Mouse (Mus musculus): Measurements from ENCODE around the gene B430218F22Rik. TPM values are rescaled to one million over a fixed set of nuclear protein-coding genes. Genes with fewer than 3 reads are reported as not detected.

Gene B430218F22Rik
- 0.44 and 2.3 TPM in 2 replicates for total RNA-seq (2014; rRNA removed)
- 1.4 and 2.9 TPM in 2 replicates for polyA plus RNA-seq (2015; fragmentation: Nextera tagmentation; extraction: Ambion mirVana)

GRCm38 (mm10) chr13:118386511-118387447, at the start of gene B430218F22Rik, which contains the start of gene Mrps30:
B430218F22Rik (plus strand) TSS chr13:118386630.
Mrps30 (minus strand) TSS chr13:118387252.
- ATAC-seq (ENCODE audit: low FRiP score) (peak; percentile 98), DNase-seq (ENCODE audit: low spot score) (peak; percentile 98)
- Histone ChIP-seq H3K9me3 (ENCODE audit: low read length) (no peaks in the 10 kb centered on the region), H3K36me3 (ENCODE audit: insufficient read depth, low read length) (peaks cover 16% of the 10 kb centered on the region), H3K4me1 (ENCODE audit: insufficient read depth, low read length) (peaks cover 4% of the 10 kb centered on the region; the same call in 1 of the 2 replicates), H3K27me3 (ENCODE audit: insufficient read depth, low read length) (no peaks in the 10 kb centered on the region), H3K27ac (ENCODE audit: low read depth, low read length) (peak within 1 kb of the TSS; percentile 78), H3K9ac (replicated peaks; ENCODE audit: low read length, poor library complexity, severe bottlenecking) (peak within 1 kb of the TSS; percentile 82), H3K4me3 (ENCODE audit: low read depth, low read length) (peak within 1 kb of the TSS; percentile 92), H3K4me2 (ENCODE audit: low read depth, low read length, poor library complexity, severe bottlenecking) (peak within 1 kb of the TSS; percentile 82)
- TF ChIP-seq CTCF (IDR thresholded peaks at IDR 0.05): no peak
- under 1% methylated on average over 90 of the region's 93 CpGs for WGBS

DNA sequence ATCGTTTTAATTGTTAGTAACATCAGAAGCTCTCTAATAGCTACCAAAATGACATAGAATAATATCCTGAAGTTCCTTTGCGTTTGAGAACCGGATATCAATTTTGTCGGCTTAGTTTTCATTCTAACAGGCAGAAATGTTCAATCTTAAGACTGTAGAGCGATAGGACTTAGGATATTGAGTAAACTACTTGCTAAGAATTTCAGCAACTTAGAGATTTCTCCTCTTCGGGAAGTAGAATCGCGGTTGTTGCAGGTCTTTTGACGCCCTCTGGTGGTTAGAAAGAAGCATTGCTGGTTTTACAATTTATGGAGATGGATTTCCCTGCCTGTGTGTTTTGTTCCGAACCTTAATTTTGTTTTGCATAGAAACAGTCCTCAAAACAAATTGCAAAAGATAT, 36.2 kb upstream of the B430218F22Rik start:
- no peaks in the 10 kb centered on the region for H3K27me3 ChIP-seq (ENCODE audit: insufficient read depth, low read length)
- H3K9ac ChIP-seq (replicated peaks; ENCODE audit: low read length, poor library complexity, severe bottlenecking): no peak overlapping the region
- H3K27ac ChIP-seq (ENCODE audit: low read depth, low read length): no peak overlapping the region
- peak; percentile 93 for TF ChIP-seq CTCF (IDR thresholded peaks at IDR 0.05)
- H3K4me2 ChIP-seq (ENCODE audit: low read depth, low read length, poor library complexity, severe bottlenecking): no peak overlapping the region
- H3K36me3 ChIP-seq (ENCODE audit: insufficient read depth, low read length): no peaks in the 10 kb centered on the region
- H3K9me3 ChIP-seq (ENCODE audit: low read length): no peaks in the 10 kb centered on the region
- no peak overlapping the region for H3K4me3 ChIP-seq (ENCODE audit: low read depth, low read length)
- ATAC-seq (ENCODE audit: low FRiP score) (no peak), DNase-seq (ENCODE audit: low spot score) (peak; percentile 75)
- no peaks in the 10 kb centered on the region for H3K4me1 ChIP-seq (ENCODE audit: insufficient read depth, low read length)
- WGBS: 23% methylated on average over 10 of the region's 10 CpGs

GRCm38 (mm10) chr13:118350870-118351269, 35.6 kb upstream of the B430218F22Rik start:
- H3K9me3 ChIP-seq (ENCODE audit: low read length): no peaks in the 10 kb centered on the region
- H3K27me3 ChIP-seq (ENCODE audit: insufficient read depth, low read length): no peaks in the 10 kb centered on the region
- no peak overlapping the region for H3K4me2 ChIP-seq (ENCODE audit: low read depth, low read length, poor library complexity, severe bottlenecking)
- no peak for TF ChIP-seq CTCF (IDR thresholded peaks at IDR 0.05)
- H3K36me3 ChIP-seq (ENCODE audit: insufficient read depth, low read length): no peaks in the 10 kb centered on the region
- WGBS: 94% methylated on average over 10 of the region's 10 CpGs
- DNase-seq (ENCODE audit: low spot score) (no peak), ATAC-seq (ENCODE audit: low FRiP score) (no peak; the same call in 1 of the 2 replicates)
- no peaks in the 10 kb centered on the region for H3K4me1 ChIP-seq (ENCODE audit: insufficient read depth, low read length)
- H3K9ac ChIP-seq (replicated peaks; ENCODE audit: low read length, poor library complexity, severe bottlenecking): no peak overlapping the region
- H3K27ac ChIP-seq (ENCODE audit: low read depth, low read length): no peak overlapping the region
- H3K4me3 ChIP-seq (ENCODE audit: low read depth, low read length): no peak overlapping the region

GRCm38 (mm10) chr13:118363342-118363741, 23.1 kb upstream of the B430218F22Rik start:
- H3K4me3 ChIP-seq (ENCODE audit: low read depth, low read length): no peak overlapping the region
- DNase-seq (ENCODE audit: low spot score) (no peak), ATAC-seq (ENCODE audit: low FRiP score) (no peak)
- no peak overlapping the region for H3K9ac ChIP-seq (replicated peaks; ENCODE audit: low read length, poor library complexity, severe bottlenecking)
- no peak for TF ChIP-seq CTCF (IDR thresholded peaks at IDR 0.05)
- H3K4me1 ChIP-seq (ENCODE audit: insufficient read depth, low read length): no peaks in the 10 kb centered on the region
- no peak overlapping the region for H3K4me2 ChIP-seq (ENCODE audit: low read depth, low read length, poor library complexity, severe bottlenecking)
- no peaks in the 10 kb centered on the region for H3K36me3 ChIP-seq (ENCODE audit: insufficient read depth, low read length)
- no peak overlapping the region for H3K27ac ChIP-seq (ENCODE audit: low read depth, low read length)
- H3K27me3 ChIP-seq (ENCODE audit: insufficient read depth, low read length): no peaks in the 10 kb centered on the region
- no peaks in the 10 kb centered on the region for H3K9me3 ChIP-seq (ENCODE audit: low read length)
- 90% methylated on average over 6 of the region's 6 CpGs for WGBS

GRCm38 (mm10) chr13:118365774-118366173, 20.7 kb upstream of the B430218F22Rik start:
- 77% methylated on average over 1 of the region's 1 CpGs for whole genome bisulfite sequencing
- no peak for DNase-seq (ENCODE audit: low spot score)
- ATAC-seq (ENCODE audit: low FRiP score): no peak

DNA sequence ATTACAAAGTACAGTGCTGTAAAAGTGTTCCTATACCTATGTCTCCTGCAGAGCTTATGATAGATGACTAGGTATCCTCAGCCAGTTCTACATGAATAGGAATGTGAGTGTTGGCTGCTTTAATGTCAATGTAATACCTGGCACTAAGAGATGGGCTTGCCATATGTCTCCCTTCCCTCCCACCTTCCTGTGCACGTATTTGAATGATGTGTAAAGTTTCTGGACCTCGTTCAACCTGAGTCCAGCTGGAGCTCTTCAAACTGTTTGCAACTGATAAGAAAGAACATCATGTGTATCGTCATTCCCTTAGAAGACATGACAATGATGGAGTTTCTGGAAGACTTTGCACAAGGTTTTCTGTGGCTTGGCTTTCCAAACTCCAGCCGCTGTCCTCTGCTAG, 13.6 kb upstream of the B430218F22Rik start:
- H3K27ac ChIP-seq (ENCODE audit: low read depth, low read length): no peak overlapping the region
- no peaks in the 10 kb centered on the region for H3K27me3 ChIP-seq (ENCODE audit: insufficient read depth, low read length)
- ATAC-seq (ENCODE audit: low FRiP score) (no peak), DNase-seq (ENCODE audit: low spot score) (no peak)
- H3K36me3 ChIP-seq (ENCODE audit: insufficient read depth, low read length): no peaks in the 10 kb centered on the region
- no peaks in the 10 kb centered on the region for H3K4me1 ChIP-seq (ENCODE audit: insufficient read depth, low read length)
- 92% methylated on average over 4 of the region's 4 CpGs for WGBS
- no peak for TF ChIP-seq CTCF (IDR thresholded peaks at IDR 0.05)
- H3K9ac ChIP-seq (replicated peaks; ENCODE audit: low read length, poor library complexity, severe bottlenecking): no peak overlapping the region
- H3K9me3 ChIP-seq (ENCODE audit: low read length): no peaks in the 10 kb centered on the region
- no peak overlapping the region for H3K4me3 ChIP-seq (ENCODE audit: low read depth, low read length)
- H3K4me2 ChIP-seq (ENCODE audit: low read depth, low read length, poor library complexity, severe bottlenecking): no peak overlapping the region

More at GRCm38 (mm10) chr13:118365774-118366173, 20.7 kb upstream of the B430218F22Rik start:
- no peaks in the 10 kb centered on the region for H3K9me3 ChIP-seq (ENCODE audit: low read length)
- H3K9ac ChIP-seq (replicated peaks; ENCODE audit: low read length, poor library complexity, severe bottlenecking): no peak overlapping the region
- H3K27ac ChIP-seq (ENCODE audit: low read depth, low read length): no peak overlapping the region
- H3K4me1 ChIP-seq (ENCODE audit: insufficient read depth, low read length): no peaks in the 10 kb centered on the region
- no peaks in the 10 kb centered on the region for H3K36me3 ChIP-seq (ENCODE audit: insufficient read depth, low read length)
- no peak overlapping the region for H3K4me2 ChIP-seq (ENCODE audit: low read depth, low read length, poor library complexity, severe bottlenecking)
- H3K27me3 ChIP-seq (ENCODE audit: insufficient read depth, low read length): no peaks in the 10 kb centered on the region
- no peak overlapping the region for H3K4me3 ChIP-seq (ENCODE audit: low read depth, low read length)
- TF ChIP-seq CTCF (IDR thresholded peaks at IDR 0.05): no peak
